Mouse (Mus musculus): ENCODE measurements around the gene Ifitm6.
A peak's percentile ranks its signal among the peaks of the same experiment; 100 is the strongest.

- TF ChIP-seq CTCF (IDR thresholded peaks at IDR 0.05; ENCODE audit: low read depth) (peak; percentile 39), EP300 (IDR thresholded peaks at IDR 0.05; ENCODE audit: low read depth) (no peak)
Measured at GRCm38 (mm10) chr7:140991117-140991689, 26.5 kb downstream of the Ifitm6 start.

Measured in liver, postnatal 0 days (tissue).